Mouse (Mus musculus) neural tube, embryonic 11.5 days (tissue): ENCODE results near the gene Chaf1b. TPM values are rescaled to one million over a fixed set of nuclear protein-coding genes. Genes with fewer than 3 reads are reported as not detected.

Experiments
- ATAC-seq: fragments of 200-750 bp; cut with Nextera tagmentation; 2 replicates; pipeline ENCODE4 v1.8.0; 2017; ENCODE audit warnings: moderate number of reproducible peaks, mild to moderate bottlenecking, moderate TSS enrichment, moderate library complexity; ENCODE audit not compliant: insufficient read depth, low FRiP score, low TSS enrichment
- DNase-seq: peaks from one replicate; pipeline ENCODE4 v3.0.0-alpha.2; 2015; ENCODE audit warnings: low spot score
- H3K27ac ChIP-seq: fragments of 300-500 bp; sonication (generic); 2 replicates; pipeline ENCODE4 v1.5.1; 2014; ENCODE audit warnings: low read depth, mild to moderate bottlenecking, low read length
- H3K27me3 ChIP-seq: fragments of 300-500 bp; sonication (generic); 2 replicates; pipeline ENCODE4 v1.6.1; 2014; ENCODE audit warnings: mild to moderate bottlenecking, low read length, mixed read lengths; ENCODE audit not compliant: control insufficient read depth, insufficient read depth
- H3K36me3 ChIP-seq: fragments of 300-500 bp; sonication (generic); 2 replicates; pipeline ENCODE4 v1.6.1; 2014; ENCODE audit warnings: mild to moderate bottlenecking, low read length, moderate library complexity, mixed read lengths; ENCODE audit not compliant: control insufficient read depth, insufficient read depth
- H3K4me1 ChIP-seq: fragments of 300-500 bp; sonication (generic); 2 replicates; pipeline ENCODE4 v1.6.1; 2014; ENCODE audit warnings: low read length, mixed read lengths; ENCODE audit not compliant: control insufficient read depth, insufficient read depth
- H3K4me2 ChIP-seq: fragments of 300-500 bp; sonication (generic); 2 replicates; pipeline ENCODE4 v1.6.1; 2014; ENCODE audit warnings: low read depth, mild to moderate bottlenecking, moderate library complexity
- H3K4me3 ChIP-seq: fragments of 300-500 bp; sonication (generic); 2 replicates; pipeline ENCODE4 v1.5.1; 2014; ENCODE audit warnings: low read depth, low read length
- H3K9ac ChIP-seq: fragments of 300-500 bp; sonication (generic); 2 replicates; pipeline ENCODE4 v1.6.1; 2014; ENCODE audit warnings: mild to moderate bottlenecking, low read length
- H3K9me3 ChIP-seq: fragments of 300-500 bp; sonication (generic); 2 replicates; pipeline ENCODE4 v1.6.1; 2016; ENCODE audit warnings: low read length; ENCODE audit not compliant: control insufficient read depth
- WGBS: fragments of 180-500 bp; shearing (Covaris S2); extraction: QIAGEN DNeasy Blood & Tissue Kit; methylation state at CpG from one replicate; pipeline ENCODE4 v1.1.7; 2014; 5-methylcytosine and 5-hydroxymethylcytosine counted together
- polyA plus RNA-seq: library from polyadenylated mRNA; unstranded; fragments of >200 nt; fragmentation: Nextera tagmentation; extraction: Ambion mirVana; gene quantifications from 2 replicates; pipeline ENCODE4 v1.2.1, GENCODE M21; 2014

Gene Chaf1b
- polyA plus RNA-seq, 1 experiment from 2014 or later, result 87.2 TPM

GRCm38 (mm10) chr16:93884086-93884721, 503 bp downstream of the Chaf1b start:
- Histone ChIP-seq H3K36me3 (peaks cover 3% of the 10 kb centered on the region; the same call in 1 of the 2 replicates), H3K4me2 (peak overlapping the region; percentile 83), H3K9me3 (no peaks in the 10 kb centered on the region), H3K27me3 (no peaks in the 10 kb centered on the region), H3K9ac (peak overlapping the region; percentile 59), H3K27ac (no peak overlapping the region), H3K4me3 (peak overlapping the region; percentile 59), H3K4me1 (peaks cover 7% of the 10 kb centered on the region; the same call in 1 of the 2 replicates)
- ATAC-seq, result peak; percentile 18; the same call in 1 of the 2 replicates
- under 1% methylated on average over 43 of the region's 43 CpGs for WGBS
- peak; percentile 50 for DNase-seq

DNA sequence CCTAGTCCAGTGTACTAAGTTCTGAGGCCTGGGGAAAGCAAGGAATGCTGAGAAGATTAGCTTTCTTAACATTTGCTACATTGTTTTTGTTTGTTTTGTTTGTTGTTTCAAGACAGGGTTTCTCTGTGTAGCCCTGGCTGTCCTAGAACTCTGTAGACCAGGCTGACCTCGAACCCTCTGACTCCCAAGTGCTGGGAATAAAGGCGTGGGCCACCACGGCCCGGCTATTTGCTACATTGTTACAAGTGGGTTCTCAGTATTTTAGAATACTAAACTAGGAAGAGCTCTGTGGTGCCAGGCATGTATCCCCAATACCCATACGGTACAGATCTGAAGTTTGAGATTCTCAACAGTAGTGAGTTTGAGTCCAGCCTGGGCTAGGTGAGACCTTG, 1.0 kb downstream of the Chaf1b start:
- peak; percentile 1; the same call in 1 of the 2 replicates for ATAC-seq
- H3K9me3 ChIP-seq, result no peaks in the 10 kb centered on the region
- peak overlapping the region; percentile 83 for H3K4me2 ChIP-seq
- H3K27ac ChIP-seq, result no peak overlapping the region
- peak overlapping the region; percentile 59 for H3K9ac ChIP-seq
- H3K4me3 ChIP-seq, result peak overlapping the region; percentile 59
- WGBS, result 58% methylated on average over 5 of the region's 5 CpGs
- H3K36me3 ChIP-seq, result peaks cover 3% of the 10 kb centered on the region; the same call in 1 of the 2 replicates
- H3K4me1 ChIP-seq, result peaks cover 7% of the 10 kb centered on the region; the same call in 1 of the 2 replicates
- no peaks in the 10 kb centered on the region for H3K27me3 ChIP-seq
- no peak for DNase-seq

DNA sequence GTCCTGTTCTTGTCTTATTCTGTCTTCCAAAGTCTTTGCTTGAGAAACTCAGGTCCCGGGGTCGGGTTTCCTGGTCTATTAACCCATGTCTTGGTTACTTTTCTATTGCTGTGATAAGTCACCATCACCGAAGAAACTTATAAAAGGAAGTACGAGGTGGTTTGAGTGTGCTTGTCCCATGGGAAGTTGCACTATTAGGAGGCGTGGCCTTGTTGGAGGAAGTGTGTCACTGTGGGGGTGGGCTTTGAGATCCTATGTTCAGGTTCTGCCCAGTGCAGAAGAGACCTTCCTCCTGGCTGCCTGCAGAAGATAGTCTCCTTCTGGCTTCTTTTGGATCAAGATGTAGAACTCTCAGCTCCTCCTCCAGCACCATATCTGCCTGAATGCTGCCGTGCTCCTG, 4.8 kb downstream of the Chaf1b start:
- no peak overlapping the region for H3K4me2 ChIP-seq
- H3K27me3 ChIP-seq, result no peaks in the 10 kb centered on the region
- H3K27ac ChIP-seq, result no peak overlapping the region
- WGBS, result 90% methylated on average over 6 of the region's 6 CpGs
- no peaks in the 10 kb centered on the region for H3K9me3 ChIP-seq
- H3K36me3 ChIP-seq, result peaks cover 17% of the 10 kb centered on the region
- H3K4me1 ChIP-seq, result peaks cover 7% of the 10 kb centered on the region; the same call in 1 of the 2 replicates
- no peak overlapping the region for H3K9ac ChIP-seq
- no peak for DNase-seq
- H3K4me3 ChIP-seq, result no peak overlapping the region
- ATAC-seq, result no peak

DNA sequence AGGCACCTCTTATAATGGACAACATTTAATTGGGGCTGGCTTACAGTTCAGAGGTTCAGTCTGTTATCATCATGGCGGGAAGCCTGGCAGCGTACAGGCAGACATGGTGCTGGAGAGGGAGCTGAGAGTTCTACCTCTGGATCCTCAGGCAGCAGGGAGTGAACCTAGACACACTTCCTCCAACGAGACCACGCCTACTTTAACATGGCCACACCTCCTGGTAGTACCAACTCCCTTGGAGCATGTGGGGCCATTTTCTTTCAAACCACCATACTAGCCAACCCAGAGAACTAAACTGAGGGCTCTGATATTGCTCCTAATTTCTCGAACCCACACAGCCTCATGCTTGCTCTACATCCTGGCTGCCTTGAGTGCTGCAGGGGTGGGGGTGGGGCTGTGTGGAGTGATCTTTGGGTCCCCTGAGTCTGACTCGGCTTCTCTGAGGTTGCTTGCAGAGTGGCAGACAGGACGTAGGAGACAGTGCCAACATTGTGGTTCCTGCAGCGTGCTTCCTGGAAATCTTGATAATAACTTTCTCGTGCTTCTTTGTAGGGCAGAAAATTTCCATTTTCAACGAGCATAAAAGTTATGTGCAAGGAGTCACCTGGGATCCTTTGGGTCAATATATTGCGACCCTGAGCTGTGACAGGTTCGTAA, 7.4 kb downstream of the Chaf1b start:
- H3K27me3 ChIP-seq, result no peaks in the 10 kb centered on the region
- no peak overlapping the region for H3K4me2 ChIP-seq
- ATAC-seq (no peak), DNase-seq (no peak)
- H3K9me3 ChIP-seq, result no peaks in the 10 kb centered on the region
- no peaks in the 10 kb centered on the region for H3K4me1 ChIP-seq
- no peak overlapping the region for H3K27ac ChIP-seq
- no peak overlapping the region for H3K9ac ChIP-seq
- no peak overlapping the region for H3K4me3 ChIP-seq
- peaks cover 19% of the 10 kb centered on the region for H3K36me3 ChIP-seq
- WGBS, result 91% methylated on average over 12 of the region's 12 CpGs

GRCm38 (mm10) chr16:93893285-93893684, 9.6 kb downstream of the Chaf1b start:
- H3K4me2 ChIP-seq, result no peak overlapping the region
- peaks cover 19% of the 10 kb centered on the region for H3K36me3 ChIP-seq
- 82% methylated on average over 5 of the region's 5 CpGs for WGBS
- H3K9me3 ChIP-seq, result no peaks in the 10 kb centered on the region
- H3K9ac ChIP-seq, result no peak overlapping the region
- H3K27ac ChIP-seq, result no peak overlapping the region
- no peak overlapping the region for H3K4me3 ChIP-seq
- H3K27me3 ChIP-seq, result no peaks in the 10 kb centered on the region
- ATAC-seq (no peak), DNase-seq (no peak)
- H3K4me1 ChIP-seq, result no peaks in the 10 kb centered on the region

DNA sequence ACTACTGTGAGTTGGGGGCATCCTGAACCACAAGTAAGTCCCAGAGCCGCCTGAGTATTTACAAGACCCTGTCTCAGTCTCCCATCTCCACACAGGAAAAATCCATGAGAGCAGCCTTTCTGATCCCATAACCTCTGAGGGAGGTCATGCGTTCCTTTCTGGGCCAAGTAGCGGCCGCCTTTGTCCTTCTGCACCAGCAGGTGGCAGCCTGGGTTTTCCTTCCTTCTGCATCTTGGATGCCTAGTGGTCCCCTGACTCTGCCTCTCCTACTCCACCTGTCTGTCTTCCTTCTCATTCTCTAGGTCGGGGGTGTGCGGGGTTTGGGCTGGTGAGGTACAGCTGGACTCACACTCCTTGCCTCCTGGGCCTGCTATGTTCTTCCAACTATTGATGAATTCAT, 19.3 kb downstream of the Chaf1b start:
- Histone ChIP-seq H3K9me3 (no peaks in the 10 kb centered on the region), H3K36me3 (peaks cover 7% of the 10 kb centered on the region), H3K4me1 (no peaks in the 10 kb centered on the region), H3K27ac (no peak overlapping the region), H3K4me2 (no peak overlapping the region), H3K9ac (no peak overlapping the region), H3K4me3 (no peak overlapping the region), H3K27me3 (no peaks in the 10 kb centered on the region)
- 79% methylated on average over 6 of the region's 6 CpGs for WGBS
- DNase-seq (peak; percentile 26), ATAC-seq (no peak)

DNA sequence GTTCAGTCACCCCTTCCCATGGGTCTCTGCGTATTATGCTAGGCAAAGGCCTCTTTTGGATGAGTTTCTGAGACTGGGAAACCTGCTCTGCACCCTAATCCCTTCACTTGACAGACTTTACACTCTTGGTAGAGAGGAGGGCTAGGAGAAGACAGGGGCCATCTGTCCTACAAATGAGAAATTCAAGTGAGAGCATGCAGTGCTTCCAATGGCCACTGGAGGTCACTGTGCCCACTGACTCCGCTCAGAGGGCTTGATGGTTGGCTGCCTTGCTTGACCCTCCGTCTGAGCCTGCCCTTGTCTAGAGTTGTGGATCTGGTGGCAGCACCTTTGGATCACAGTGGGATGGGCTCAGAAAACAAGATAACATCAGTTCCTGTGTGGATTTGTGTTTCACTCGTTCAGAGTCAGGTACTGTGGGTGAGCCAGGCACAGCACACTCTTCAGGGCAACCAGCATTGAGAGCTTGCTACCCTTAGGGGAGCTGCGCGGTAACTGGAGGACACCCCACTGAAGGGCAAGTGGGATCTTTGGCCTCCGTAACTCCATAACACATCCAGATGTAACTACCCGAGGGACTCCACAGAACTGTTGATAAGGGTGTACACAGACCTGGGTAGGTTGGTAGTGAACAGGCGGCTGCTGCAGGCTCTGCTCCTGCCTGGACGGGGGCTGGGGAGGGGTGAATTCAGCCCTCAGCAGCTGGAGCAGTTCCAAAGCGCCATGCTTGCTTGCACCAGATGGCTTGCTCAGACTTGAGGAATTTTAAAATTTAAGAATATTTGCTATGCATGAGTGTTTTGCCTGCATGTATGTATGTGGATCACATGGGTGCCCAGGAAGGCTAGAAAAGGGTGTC, 22.7 kb downstream of the Chaf1b start:
- H3K27me3 ChIP-seq, result no peaks in the 10 kb centered on the region
- 75% methylated on average over 11 of the region's 11 CpGs for WGBS
- H3K9ac ChIP-seq, result no peak overlapping the region
- no peak overlapping the region for H3K4me2 ChIP-seq
- no peak overlapping the region for H3K4me3 ChIP-seq
- no peak overlapping the region for H3K27ac ChIP-seq
- H3K4me1 ChIP-seq, result no peaks in the 10 kb centered on the region
- no peak; the same call in 1 of the 2 replicates for ATAC-seq
- DNase-seq, result peak; percentile 74
- peaks cover 2% of the 10 kb centered on the region for H3K36me3 ChIP-seq
- H3K9me3 ChIP-seq, result no peaks in the 10 kb centered on the region

DNA sequence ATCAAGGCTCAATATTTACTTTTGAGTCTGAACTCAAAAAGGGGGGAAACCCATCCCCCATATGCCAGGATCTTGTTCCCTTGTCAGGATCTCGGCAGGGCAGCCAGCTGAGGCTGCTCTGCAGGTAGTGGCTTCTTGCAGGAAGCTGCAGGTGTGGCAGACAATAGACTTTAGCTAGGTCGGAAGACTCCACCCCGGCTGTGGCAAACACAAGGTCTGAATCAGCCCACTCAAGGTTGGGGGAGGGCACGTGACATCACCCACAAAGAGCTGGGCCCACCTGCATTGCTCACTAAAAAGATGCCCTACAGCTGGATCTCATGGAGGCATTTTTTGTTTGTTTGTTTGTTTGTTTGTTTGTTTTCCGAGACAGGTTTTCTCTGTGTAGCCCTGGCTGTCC, 24.1 kb downstream of the Chaf1b start:
- 81% methylated on average over 5 of the region's 5 CpGs for WGBS
- H3K4me1 ChIP-seq, result no peaks in the 10 kb centered on the region
- H3K4me2 ChIP-seq, result no peak overlapping the region
- no peak for DNase-seq
- H3K4me3 ChIP-seq, result no peak overlapping the region
- no peak overlapping the region for H3K27ac ChIP-seq
- no peak overlapping the region for H3K9ac ChIP-seq
- ATAC-seq, result no peak
- no peaks in the 10 kb centered on the region for H3K9me3 ChIP-seq
- no peaks in the 10 kb centered on the region; the same call in 1 of the 2 replicates for H3K36me3 ChIP-seq
- no peaks in the 10 kb centered on the region for H3K27me3 ChIP-seq
